Mouse (Mus musculus) heart, postnatal 0 days (tissue): ENCODE data around the gene Ulk4.

ENCODE experiments used
- CTCF ChIP-seq: IDR thresholded peaks from 2 replicates; pipeline ENCODE4 v1.5.1; 2016; ENCODE audit warnings: antibody characterized with exemption, control low read depth, low read depth
- EP300 ChIP-seq: IDR thresholded peaks from 2 replicates; pipeline ENCODE4 v1.6.1; 2016; ENCODE audit warnings: antibody characterized with exemption, low read depth

DNA sequence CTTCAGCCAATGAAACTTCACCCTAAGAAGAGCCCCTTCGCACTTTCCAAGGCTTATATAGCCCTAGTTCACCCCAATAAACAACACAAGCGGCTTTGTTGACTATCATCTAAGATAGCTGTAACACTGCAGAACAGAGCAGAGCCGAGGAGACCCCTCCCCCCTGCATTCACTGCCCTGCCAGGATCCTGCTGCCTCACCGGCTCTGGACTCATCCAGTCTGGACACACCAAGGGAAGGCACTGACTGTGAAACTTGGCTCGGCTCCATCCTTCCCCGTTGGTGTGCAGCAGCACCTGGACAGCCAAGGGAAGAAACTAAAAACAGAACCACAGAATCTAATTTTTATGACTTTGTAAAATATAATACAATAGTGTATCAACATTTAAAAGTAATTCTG, 91.2 kb downstream of the Ulk4 start:
- TF ChIP-seq CTCF (no peak), EP300 (no peak)
